Mouse (Mus musculus) kidney, embryonic 15.5 days (tissue): ENCODE results near the gene Atp6v0b. TPM values are rescaled to one million over a fixed set of nuclear protein-coding genes. Genes with fewer than 3 reads are reported as not detected.

Source experiments
- ATAC-seq: fragments of 200-750 bp; cut with Nextera tagmentation; replicated peaks from 2 replicates; pipeline ENCODE4 v1.8.0; 2017; ENCODE audit warnings: moderate TSS enrichment; ENCODE audit not compliant: low FRiP score
- H3K27ac ChIP-seq: fragments of 300-500 bp; sonication (generic); 2 replicates; pipeline ENCODE4 v1.5.1; 2015; ENCODE audit warnings: mild to moderate bottlenecking, inconsistent platforms
- H3K27me3 ChIP-seq: fragments of 300-500 bp; sonication (generic); 2 replicates; pipeline ENCODE4 v1.6.1; 2015; ENCODE audit warnings: inconsistent platforms
- H3K36me3 ChIP-seq: fragments of 300-500 bp; sonication (generic); 2 replicates; pipeline ENCODE4 v1.6.1; 2015; ENCODE audit warnings: inconsistent platforms
- H3K4me1 ChIP-seq: fragments of 300-500 bp; sonication (generic); 2 replicates; pipeline ENCODE4 v1.6.1; 2015; ENCODE audit warnings: inconsistent platforms
- H3K4me2 ChIP-seq: fragments of 300-500 bp; sonication (generic); 2 replicates; pipeline ENCODE4 v1.6.1; 2015; ENCODE audit warnings: moderate library complexity, mild to moderate bottlenecking, inconsistent platforms
- H3K4me3 ChIP-seq: fragments of 300-500 bp; sonication (generic); replicated peaks from 2 replicates; pipeline ENCODE4 v1.5.1; 2015; ENCODE audit warnings: mild to moderate bottlenecking, inconsistent platforms
- H3K9ac ChIP-seq: fragments of 300-500 bp; sonication (generic); 2 replicates; pipeline ENCODE4 v1.6.1; 2015; ENCODE audit warnings: mild to moderate bottlenecking, inconsistent platforms
- H3K9me3 ChIP-seq: fragments of 300-500 bp; sonication (generic); replicated peaks from 2 replicates; pipeline ENCODE4 v1.6.1; 2016; ENCODE audit warnings: inconsistent platforms
- WGBS: fragments of 180-500 bp; shearing (Covaris S2); methylation state at CpG from one replicate; pipeline ENCODE4 v1.1.7; 2015; ENCODE audit warnings: mixed read lengths; 5-methylcytosine and 5-hydroxymethylcytosine counted together
- polyA plus RNA-seq: library from polyadenylated mRNA; unstranded; fragments of >200 nt; fragmentation: Nextera tagmentation; extraction: Ambion mirVana; gene quantifications from 2 replicates; pipeline ENCODE4 v1.2.1, GENCODE M21; 2015

Gene Atp6v0b
- polyA plus RNA-seq, 1 experiment from 2014 or later, result 212 TPM

DNA sequence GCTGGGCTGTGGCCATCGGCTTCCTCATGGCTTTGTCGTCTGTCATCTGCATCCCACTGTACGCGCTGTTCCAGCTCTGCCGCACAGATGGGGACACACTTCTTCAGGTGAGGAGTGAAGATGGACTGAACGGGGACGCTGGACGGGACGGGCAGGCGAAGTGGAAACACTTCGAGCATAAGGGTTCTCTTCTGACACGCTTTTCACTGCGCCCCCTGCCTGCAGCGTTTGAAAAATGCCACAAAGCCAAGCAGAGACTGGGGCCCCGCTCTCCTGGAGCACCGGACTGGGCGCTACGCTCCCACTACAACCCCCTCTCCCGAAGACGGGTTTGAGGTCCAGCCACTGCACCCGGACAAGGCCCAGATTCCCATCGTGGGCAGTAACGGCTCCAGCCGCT lies 19.3 kb downstream of the Atp6v0b start:
- Histone ChIP-seq H3K9me3 (no peaks in the 10 kb centered on the region), H3K36me3 (no peaks in the 10 kb centered on the region), H3K4me1 (peaks cover 46% of the 10 kb centered on the region), H3K27me3 (no peaks in the 10 kb centered on the region; the same call in 1 of the 2 replicates), H3K4me2 (peak overlapping the region; percentile 28; the same call in 1 of the 2 replicates), H3K9ac (no peak overlapping the region), H3K27ac (no peak overlapping the region), H3K4me3 (peak overlapping the region; percentile 12; the same call in 1 of the 2 replicates)
- ATAC-seq, result no peak
- 15% methylated on average over 24 of the region's 24 CpGs for WGBS

- ATAC-seq, result no peak
Measured at GRCm38 (mm10) chr4:117867000-117867399, 20.1 kb downstream of the Atp6v0b start.

GRCm38 (mm10) chr4:117866083-117866482 lies 21.1 kb downstream of the Atp6v0b start:
- ATAC-seq, result peak; percentile 63
- H3K9me3 ChIP-seq, result no peaks in the 10 kb centered on the region
- peaks cover 33% of the 10 kb centered on the region for H3K4me1 ChIP-seq
- H3K27me3 ChIP-seq, result no peaks in the 10 kb centered on the region; the same call in 1 of the 2 replicates
- peak overlapping the region; percentile 74 for H3K27ac ChIP-seq
- no peak overlapping the region for H3K4me3 ChIP-seq
- peak overlapping the region; percentile 4; the same call in 1 of the 2 replicates for H3K4me2 ChIP-seq
- H3K36me3 ChIP-seq, result no peaks in the 10 kb centered on the region
- WGBS, result 16% methylated on average over 9 of the region's 9 CpGs
- H3K9ac ChIP-seq, result no peak overlapping the region

More at GRCm38 (mm10) chr4:117867000-117867399, 20.1 kb downstream of the Atp6v0b start:
- H3K27ac ChIP-seq, result 0 out of 2 replicates have a peak overlapping the region, but pooled peaks have one; percentile 74
- no peak overlapping the region for H3K9ac ChIP-seq
- no peaks in the 10 kb centered on the region; the same call in 1 of the 2 replicates for H3K27me3 ChIP-seq
- peaks cover 41% of the 10 kb centered on the region for H3K4me1 ChIP-seq
- no peaks in the 10 kb centered on the region for H3K9me3 ChIP-seq
- H3K4me3 ChIP-seq, result no peak overlapping the region
- H3K4me2 ChIP-seq, result no peak overlapping the region
- WGBS, result 64% methylated on average over 6 of the region's 6 CpGs
- no peaks in the 10 kb centered on the region for H3K36me3 ChIP-seq

GRCm38 (mm10) chr4:117862823-117863222 lies 24.3 kb downstream of the Atp6v0b start:
- Histone ChIP-seq H3K9me3 (no peaks in the 10 kb centered on the region), H3K4me3 (no peak overlapping the region), H3K4me1 (peaks cover 31% of the 10 kb centered on the region), H3K4me2 (no peak overlapping the region), H3K27ac (no peak overlapping the region), H3K9ac (no peak overlapping the region), H3K27me3 (no peaks in the 10 kb centered on the region), H3K36me3 (no peaks in the 10 kb centered on the region)
- no peak for ATAC-seq
- 48% methylated on average over 4 of the region's 4 CpGs for WGBS

- H3K27ac ChIP-seq, result no peak overlapping the region
- no peaks in the 10 kb centered on the region for H3K27me3 ChIP-seq
- H3K36me3 ChIP-seq, result peaks cover 12% of the 10 kb centered on the region
- H3K4me2 ChIP-seq, result no peak overlapping the region
- H3K4me3 ChIP-seq, result no peak overlapping the region
- H3K9me3 ChIP-seq, result no peaks in the 10 kb centered on the region
- ATAC-seq, result no peak
- no peak overlapping the region for H3K9ac ChIP-seq
- 83% methylated on average over 9 of the region's 9 CpGs for WGBS
- H3K4me1 ChIP-seq, result peaks cover 8% of the 10 kb centered on the region
Measured at GRCm38 (mm10) chr4:117860570-117860969, 26.6 kb downstream of the Atp6v0b start.

DNA sequence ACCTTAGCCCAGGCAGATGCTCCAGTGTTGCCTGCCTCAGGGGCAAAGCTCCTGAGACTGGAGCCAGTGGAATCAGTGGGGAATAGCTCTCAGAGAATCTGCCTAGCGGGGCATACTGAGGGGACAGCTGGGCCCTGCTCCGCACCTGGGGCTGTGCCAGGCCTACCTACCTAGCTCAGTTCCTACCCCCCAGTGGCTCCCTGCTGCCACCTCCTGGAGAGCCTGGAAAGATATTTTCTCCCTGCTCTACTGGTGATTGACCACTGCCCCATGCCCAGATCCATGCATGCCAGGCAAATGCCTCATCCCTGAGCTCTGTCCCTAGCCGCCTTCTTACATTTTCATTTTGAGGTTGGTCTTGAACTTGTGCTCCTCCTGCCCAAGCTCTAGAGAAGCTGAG lies 28.3 kb downstream of the Atp6v0b start:
- Histone ChIP-seq H3K36me3 (peaks cover 12% of the 10 kb centered on the region), H3K9ac (no peak overlapping the region), H3K9me3 (no peaks in the 10 kb centered on the region), H3K27ac (no peak overlapping the region), H3K4me1 (peaks cover 13% of the 10 kb centered on the region), H3K4me2 (no peak overlapping the region), H3K27me3 (no peaks in the 10 kb centered on the region), H3K4me3 (no peak overlapping the region)
- 84% methylated on average over 3 of the region's 3 CpGs for WGBS
- ATAC-seq, result no peak; the same call in 1 of the 2 replicates

DNA sequence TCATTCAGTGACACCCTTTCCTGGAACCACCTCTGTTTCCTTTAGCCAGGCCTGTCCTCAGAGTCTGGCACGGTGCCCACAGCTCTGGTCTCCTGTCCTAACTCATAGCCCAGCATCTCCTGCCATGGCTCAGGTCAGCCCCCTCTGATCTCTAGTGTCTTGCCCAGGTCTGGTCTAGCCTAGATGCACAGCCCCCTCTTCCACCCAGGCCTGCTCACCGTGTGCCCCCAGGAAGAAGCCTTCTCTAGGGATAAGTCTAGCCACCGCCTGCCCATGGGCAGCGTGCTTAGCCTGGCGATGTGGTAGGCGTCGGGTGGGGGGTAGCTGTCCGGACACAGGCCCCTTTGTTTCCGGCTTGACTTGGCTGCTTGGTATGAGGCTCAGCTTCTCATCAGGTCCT lies 32.0 kb downstream of the Atp6v0b start:
- Histone ChIP-seq H3K4me2 (no peak overlapping the region), H3K27ac (no peak overlapping the region), H3K36me3 (peaks cover 12% of the 10 kb centered on the region), H3K9ac (no peak overlapping the region), H3K4me3 (no peak overlapping the region), H3K4me1 (peaks cover 13% of the 10 kb centered on the region), H3K27me3 (no peaks in the 10 kb centered on the region), H3K9me3 (no peaks in the 10 kb centered on the region)
- no peak for ATAC-seq
- 87% methylated on average over 9 of the region's 9 CpGs for WGBS

GRCm38 (mm10) chr4:117852152-117852868 lies 34.8 kb downstream of the Atp6v0b start:
- ATAC-seq, result no peak
- Histone ChIP-seq H3K4me1 (peaks cover 14% of the 10 kb centered on the region), H3K27ac (no peak overlapping the region), H3K9ac (no peak overlapping the region), H3K36me3 (peaks cover 10% of the 10 kb centered on the region), H3K9me3 (no peaks in the 10 kb centered on the region), H3K4me2 (no peak overlapping the region), H3K27me3 (no peaks in the 10 kb centered on the region), H3K4me3 (no peak overlapping the region)
- 86% methylated on average over 10 of the region's 10 CpGs for WGBS

GRCm38 (mm10) chr4:117850871-117851270 lies 36.3 kb downstream of the Atp6v0b start:
- Histone ChIP-seq H3K27ac (no peak overlapping the region), H3K4me2 (no peak overlapping the region), H3K9ac (no peak overlapping the region), H3K4me1 (peaks cover 14% of the 10 kb centered on the region), H3K9me3 (no peaks in the 10 kb centered on the region), H3K27me3 (no peaks in the 10 kb centered on the region), H3K36me3 (no peaks in the 10 kb centered on the region; the same call in 1 of the 2 replicates), H3K4me3 (no peak overlapping the region)
- WGBS, result 49% methylated on average over 7 of the region's 7 CpGs
- ATAC-seq, result no peak

GRCm38 (mm10) chr4:117850176-117850575 lies 37.0 kb downstream of the Atp6v0b start:
- no peak overlapping the region for H3K4me3 ChIP-seq
- H3K36me3 ChIP-seq, result no peaks in the 10 kb centered on the region; the same call in 1 of the 2 replicates
- no peak overlapping the region for H3K9ac ChIP-seq
- no peaks in the 10 kb centered on the region for H3K27me3 ChIP-seq
- no peak overlapping the region for H3K27ac ChIP-seq
- WGBS, result 80% methylated on average over 7 of the region's 7 CpGs
- H3K9me3 ChIP-seq, result no peaks in the 10 kb centered on the region
- ATAC-seq, result no peak
- no peak overlapping the region for H3K4me2 ChIP-seq
- H3K4me1 ChIP-seq, result peaks cover 9% of the 10 kb centered on the region

- ATAC-seq, result no peak
- H3K27me3 ChIP-seq, result no peaks in the 10 kb centered on the region
- H3K4me3 ChIP-seq, result no peak overlapping the region
- WGBS, result 65% methylated on average over 5 of the region's 5 CpGs
- H3K9ac ChIP-seq, result no peak overlapping the region
- H3K36me3 ChIP-seq, result no peaks in the 10 kb centered on the region; the same call in 1 of the 2 replicates
- no peak overlapping the region for H3K27ac ChIP-seq
- H3K4me1 ChIP-seq, result peaks cover 7% of the 10 kb centered on the region
- H3K9me3 ChIP-seq, result no peaks in the 10 kb centered on the region
- H3K4me2 ChIP-seq, result no peak overlapping the region
Measured at GRCm38 (mm10) chr4:117849506-117849905, 37.6 kb downstream of the Atp6v0b start.

- no peaks in the 10 kb centered on the region for H3K9me3 ChIP-seq
- ATAC-seq, result no peak
Measured at GRCm38 (mm10) chr4:117849063-117849462, 38.1 kb downstream of the Atp6v0b start.

More at GRCm38 (mm10) chr4:117849063-117849462, 38.1 kb downstream of the Atp6v0b start:
- H3K9ac ChIP-seq, result no peak overlapping the region
- H3K4me1 ChIP-seq, result peaks cover 7% of the 10 kb centered on the region
- no peaks in the 10 kb centered on the region; the same call in 1 of the 2 replicates for H3K36me3 ChIP-seq
- H3K27ac ChIP-seq, result no peak overlapping the region
- no peaks in the 10 kb centered on the region for H3K27me3 ChIP-seq
- 47% methylated on average over 17 of the region's 17 CpGs for WGBS
- H3K4me3 ChIP-seq, result no peak overlapping the region
- H3K4me2 ChIP-seq, result no peak overlapping the region
